ENCODE assay signal across 11 mouse cellular contexts in the genomic region with DNA sequence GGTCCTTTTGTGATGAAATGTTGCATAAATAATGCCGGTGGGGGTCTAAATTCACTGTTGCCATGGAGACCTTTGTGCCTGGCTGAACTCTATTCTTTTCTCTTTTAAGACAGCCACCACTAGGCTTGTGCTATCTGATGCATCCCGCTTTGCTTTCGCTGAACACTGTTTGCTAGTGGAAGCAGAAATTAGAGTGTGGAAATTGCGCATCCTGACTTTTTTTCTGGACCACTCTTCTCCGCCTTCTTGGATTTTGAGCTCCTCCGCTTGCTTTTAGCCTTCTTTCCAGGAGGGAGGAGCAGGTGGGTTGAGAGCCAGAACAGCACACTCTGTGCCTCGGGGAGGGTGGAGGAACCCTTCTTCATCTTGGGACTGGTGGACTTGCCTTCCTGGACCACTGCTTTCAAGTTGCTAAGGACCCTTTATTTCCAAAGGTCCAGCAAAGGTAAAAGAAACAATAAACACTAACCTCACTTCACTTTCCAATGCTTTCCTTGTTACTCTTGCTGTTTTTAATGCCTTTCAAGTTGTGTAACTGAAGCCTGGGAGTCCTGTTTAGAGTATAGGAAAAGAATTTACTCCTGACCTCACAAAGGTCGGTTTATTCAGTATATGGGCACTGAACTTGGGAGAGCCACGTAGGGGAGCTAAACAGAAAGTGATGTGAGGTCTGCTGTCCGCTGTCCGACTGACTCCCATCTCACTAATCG.
DNase-seq lines count a peak whose midpoint lies in the region; ATAC-seq lines count a peak whose summit lies in the region.
"Had no signal": no experiment of that assay in that cellular context is flagged by ENCODE, and none has a peak within 500 bp of the region (broad histone marks: within the 10 kb centered on the region; RNA-seq: fewer than 3 reads in every experiment).

No protein-coding gene starts in this region.

- DNase-seq in right cerebral cortex, adult 18-20 months = peak; percentile 50
- no peak for DNase-seq in right cerebral cortex, postnatal 14 days
- peak; percentile 56 for DNase-seq in mesoderm, embryonic 11.5 days (ENCODE audit: low read depth, low spot score)
- DNase-seq in right cerebral cortex, postnatal 25 days = peak; percentile 21
- no peak for DNase-seq in heart, adult 18-20 months
- no peak for DNase-seq in gastrocnemius, postnatal 14 days
- DNase-seq: adrenal gland, postnatal 25 days; kidney, postnatal 4 days; lung, embryonic 14.5 days had no signal

- H3K4me1 ChIP-seq in forebrain, embryonic 15.5 days = peaks cover 39% of the 10 kb centered on the region

- WGBS in forebrain, embryonic 15.5 days = 1% methylated on average over 12 of the region's 12 CpGs

- peak overlapping the region; percentile 50 for H3K4me2 ChIP-seq in forebrain, embryonic 15.5 days (replicated peaks)
- H3K4me2 ChIP-seq: lung, embryonic 14.5 days had no signal

- intact Hi-C loops in gastrocnemius, postnatal 14 days (cut with DNase I; ENCODE audit: low total_unique reads) = no loop called here

- H3K27me3 ChIP-seq in forebrain, embryonic 15.5 days = no peaks in the 10 kb centered on the region

- peak overlapping the region; percentile 81 for H3K27ac ChIP-seq in forebrain, embryonic 15.5 days (replicated peaks)

- H3K9ac ChIP-seq in forebrain, embryonic 15.5 days (replicated peaks) = peak overlapping the region; percentile 53
- H3K9ac ChIP-seq: lung, embryonic 14.5 days had no signal

- no peaks in the 10 kb centered on the region for H3K36me3 ChIP-seq in forebrain, embryonic 15.5 days

- H3K4me3 ChIP-seq in forebrain, embryonic 15.5 days = peak overlapping the region; percentile 42

- no peaks in the 10 kb centered on the region for H3K9me3 ChIP-seq in forebrain, embryonic 15.5 days

- ATAC-seq in forebrain, embryonic 15.5 days (replicated peaks) = peak; percentile 89
- no peak for ATAC-seq in monocyte, adult 5-6 weeks (replicated peaks; ENCODE audit: insufficient number of reproducible peaks, low FRiP score, low TSS enrichment, poor library complexity, severe bottlenecking)

Comparison
In these comparisons a context has a peak if more than half of its experiments do, and no peak if none do; other contexts are left out.
1. DNase-seq: peak in right cerebral cortex, adult 18-20 months (single experiment), mesoderm, embryonic 11.5 days (single experiment) and right cerebral cortex, postnatal 25 days (single experiment); none in right cerebral cortex, postnatal 14 days (single experiment), heart, adult 18-20 months (0 of 2) and gastrocnemius, postnatal 14 days (single experiment).